Mouse (Mus musculus): ENCODE measurements around the gene Pdcd6ip. TPM values are rescaled to one million over a fixed set of nuclear protein-coding genes. Genes with fewer than 3 reads are reported as not detected.

The Pdcd6ip gene
- polyA plus RNA-seq, 1 experiment = 83.8 TPM

GRCm38 (mm10) chr9:113626730-113627129 is 81.3 kb downstream of the Pdcd6ip start:
- DNase-seq (ENCODE audit: low spot score) = no peak

GRCm38 (mm10) chr9:113624086-113624485 is 84.0 kb downstream of the Pdcd6ip start:
- no peak for DNase-seq (ENCODE audit: low spot score)

- DNase-seq (ENCODE audit: low spot score) = no peak
Observed at GRCm38 (mm10) chr9:113617081-113617480, 91.0 kb downstream of the Pdcd6ip start.

GRCm38 (mm10) chr9:113610776-113611175 is 97.3 kb downstream of the Pdcd6ip start:
- no peak for DNase-seq (ENCODE audit: low spot score)

GRCm38 (mm10) chr9:113602140-113602539 is 105.9 kb downstream of the Pdcd6ip start:
- no peak for DNase-seq (ENCODE audit: low spot score)

Other genes with a start within 250 kb of the Pdcd6ip start
- 12.0 and 15.6 TPM in 2 replicates for gene Clasp2, start 33.2 kb upstream of the Pdcd6ip start, polyA plus RNA-seq (2012; rRNA removed)
- gene Ubp1, start 222.7 kb upstream of the Pdcd6ip start, polyA plus RNA-seq (2012; rRNA removed) = 92.3 and 107 TPM in 2 replicates

Data from urinary bladder, adult 2 months (tissue).